Mouse (Mus musculus): ENCODE measurements around the gene Zmynd19.

Zmynd19 gene

GRCm38 (mm10) chr2:24949421-24950188 lies at the start of gene Zmynd19:
Gene Zmynd19 (plus strand): TSS chr2:24949792.
- DNase-seq = peak; percentile 99

DNA sequence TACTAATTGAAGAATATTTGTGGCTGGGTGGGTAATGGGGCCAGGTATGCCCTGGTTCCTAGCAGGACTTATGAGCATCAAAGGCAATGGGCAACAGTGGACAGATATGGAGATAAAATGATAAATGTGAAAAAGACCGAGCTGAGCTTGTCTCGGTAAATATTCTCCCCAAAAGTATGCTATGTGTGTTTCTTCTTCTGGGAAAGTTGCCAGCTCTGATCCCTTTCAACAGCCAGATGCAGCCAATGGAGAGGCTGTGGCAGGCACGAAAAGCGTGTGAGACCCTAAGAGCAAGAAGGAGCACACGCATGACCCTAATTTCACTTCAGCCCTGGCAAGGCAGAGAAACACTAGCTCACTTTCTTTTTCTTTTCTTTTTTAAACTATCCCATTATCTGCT lies 48.5 kb upstream of the Zmynd19 start:
- DNase-seq = no peak

- DNase-seq = no peak
Observed at GRCm38 (mm10) chr2:24902999-24903398, 46.6 kb upstream of the Zmynd19 start.

DNA sequence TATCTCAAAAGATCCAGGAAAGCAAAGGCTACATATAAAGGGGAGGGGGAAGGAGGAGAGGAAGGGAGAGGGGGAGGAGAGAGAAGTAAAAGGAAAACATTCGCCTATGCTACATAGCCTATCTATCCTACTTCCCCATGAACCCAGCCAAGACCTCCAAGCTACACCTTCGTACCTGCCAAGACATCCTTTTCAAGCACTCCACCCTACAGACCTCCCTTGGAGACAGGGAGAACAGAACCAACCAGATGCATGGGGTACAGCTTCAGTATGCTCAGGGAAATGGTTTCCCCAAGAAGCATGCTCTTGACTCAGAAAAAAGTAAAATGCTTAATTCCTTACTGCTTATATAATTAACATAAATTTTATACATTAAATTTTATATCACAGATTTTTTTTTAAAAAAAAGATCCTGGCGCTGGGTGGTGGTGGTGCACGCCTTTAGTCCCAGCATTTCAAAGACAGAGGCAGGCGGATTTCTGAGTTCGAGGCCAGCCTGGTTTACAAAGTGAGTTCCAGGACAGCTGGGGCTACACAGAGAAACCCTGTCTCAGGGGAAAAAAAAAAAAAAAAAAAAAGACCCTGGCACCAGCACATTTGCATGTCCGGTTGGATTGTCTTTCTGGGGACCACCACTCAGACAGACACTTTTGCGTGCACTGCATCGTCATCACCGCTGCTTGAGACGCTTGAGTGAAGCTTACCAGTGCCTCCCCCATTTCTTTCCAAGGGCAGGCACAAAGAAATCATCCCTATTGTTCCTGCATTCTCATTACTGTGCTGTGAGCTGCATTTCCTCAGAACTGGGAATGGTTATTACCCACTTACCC lies 44.6 kb upstream of the Zmynd19 start:
- no peak for DNase-seq

GRCm38 (mm10) chr2:24905653-24906155 lies 43.9 kb upstream of the Zmynd19 start:
- DNase-seq = no peak

GRCm38 (mm10) chr2:24910481-24910880 lies 39.1 kb upstream of the Zmynd19 start:
- no peak for DNase-seq

- DNase-seq = no peak
Observed at GRCm38 (mm10) chr2:24912189-24912588, 37.4 kb upstream of the Zmynd19 start.

GRCm38 (mm10) chr2:24912589-24912988 lies 37.0 kb upstream of the Zmynd19 start:
- DNase-seq = no peak

GRCm38 (mm10) chr2:24914762-24915161 lies 34.8 kb upstream of the Zmynd19 start:
- DNase-seq = no peak

GRCm38 (mm10) chr2:24918930-24919838 lies 30.4 kb upstream of the Zmynd19 start, which contains the start of gene Ehmt1:
Gene Ehmt1 (minus strand): TSS chr2:24919614.
- DNase-seq = peak; percentile 96

- no peak for DNase-seq
Observed at GRCm38 (mm10) chr2:24919839-24920175, 29.8 kb upstream of the Zmynd19 start.

- DNase-seq = no peak
Observed at GRCm38 (mm10) chr2:24923561-24923960, 26.0 kb upstream of the Zmynd19 start.

DNA sequence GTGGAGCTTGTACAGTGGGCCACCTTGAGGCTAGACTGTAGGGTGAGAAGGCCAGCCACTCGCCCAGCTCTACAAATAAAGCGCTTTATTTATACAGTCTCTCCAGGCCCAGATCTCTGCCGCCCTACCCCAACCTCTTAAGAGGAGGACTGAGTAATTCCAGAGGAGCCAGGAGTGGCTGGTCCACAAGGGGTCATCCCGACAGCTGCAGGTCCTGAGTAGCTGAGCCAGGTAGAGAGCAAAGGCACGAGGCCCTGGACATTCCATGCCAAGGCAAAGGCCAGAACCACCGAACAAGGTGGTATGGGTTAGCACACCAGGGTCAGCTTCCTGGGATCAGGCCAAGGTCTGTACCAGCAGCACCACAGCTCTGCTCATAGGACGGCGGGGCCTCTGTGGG lies 24.3 kb upstream of the Zmynd19 start:
- no peak for DNase-seq

DNA sequence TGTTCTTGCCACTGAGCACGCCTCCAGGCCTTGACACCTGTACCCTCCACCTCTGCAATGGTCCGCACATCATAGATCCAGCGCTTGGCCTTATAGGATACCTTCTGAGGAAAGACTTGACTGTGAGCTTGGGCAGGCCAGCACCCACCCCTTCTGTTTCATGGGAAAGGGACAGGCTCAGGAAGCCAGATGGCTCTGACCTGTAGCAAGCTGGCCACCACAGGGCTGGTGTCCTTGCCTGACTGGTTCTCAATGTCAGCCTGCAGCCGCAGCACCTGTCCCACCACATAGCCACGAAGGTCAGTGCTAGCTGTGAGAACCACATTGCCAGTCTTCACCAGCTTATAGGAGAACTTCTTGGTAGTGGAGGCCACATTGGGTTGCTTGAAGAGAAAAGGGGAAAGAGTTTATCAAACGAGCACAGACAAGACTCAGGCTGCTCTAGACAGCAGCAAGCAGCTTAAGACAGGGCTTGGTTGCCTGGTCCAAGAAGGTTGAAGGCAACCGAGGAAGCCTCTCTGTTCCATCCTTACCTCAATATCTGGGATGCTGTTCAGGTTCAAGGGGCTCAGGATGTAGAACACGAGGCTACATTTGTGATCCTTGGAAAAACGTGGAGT lies 23.1 kb upstream of the Zmynd19 start:
- DNase-seq = no peak

DNA sequence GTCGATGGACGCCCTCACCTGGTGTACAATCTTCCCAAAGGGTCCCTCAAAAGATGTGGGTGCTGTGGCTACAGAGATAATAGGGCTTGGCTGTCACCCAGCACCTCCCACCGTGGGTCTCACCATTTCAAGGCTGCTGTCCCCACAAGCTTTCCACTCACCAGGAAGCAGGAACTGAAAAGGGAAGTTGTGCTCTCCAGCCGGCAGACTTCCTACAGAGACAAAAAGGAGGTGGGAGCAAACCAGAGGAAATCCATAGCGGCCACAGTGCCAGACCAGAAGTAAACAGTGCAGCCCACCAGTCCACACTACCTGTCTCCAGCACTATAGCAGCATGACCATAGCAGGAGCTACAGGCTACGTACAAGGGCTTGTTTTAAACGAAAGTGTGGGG lies 22.6 kb upstream of the Zmynd19 start:
- no peak for DNase-seq

DNA sequence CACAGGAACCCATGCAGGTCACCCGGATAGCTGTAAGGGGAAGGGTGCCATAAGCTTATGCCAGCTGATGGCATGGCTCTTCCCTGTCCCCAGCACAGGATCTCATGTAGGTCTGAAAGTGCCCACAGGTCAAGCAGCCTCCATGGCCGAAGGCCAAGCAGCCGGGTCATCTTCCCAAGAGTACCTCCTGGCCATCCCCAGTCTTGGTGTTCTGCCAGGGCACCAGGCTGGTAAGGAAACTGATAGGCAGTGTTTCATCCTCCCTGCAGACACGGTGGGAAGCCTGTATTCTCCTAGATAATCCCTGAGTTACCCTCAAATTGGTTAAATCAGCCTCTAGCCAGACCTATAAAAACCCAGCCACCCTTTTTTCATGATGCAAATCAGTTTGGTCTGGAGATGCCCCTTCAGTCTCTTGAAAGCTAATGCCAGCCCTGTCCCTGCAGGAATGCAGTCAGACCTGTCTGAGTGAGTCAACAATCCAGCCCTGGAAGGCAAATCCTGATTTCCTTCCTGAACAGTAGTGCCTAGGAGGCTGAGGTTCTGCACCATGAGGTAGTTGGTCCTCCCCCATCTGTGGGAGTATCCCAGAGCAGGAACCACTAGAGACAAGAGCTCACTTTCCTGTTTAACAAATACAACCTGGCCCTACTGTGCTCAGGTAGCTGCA lies 21.6 kb upstream of the Zmynd19 start:
- peak; percentile 39 for DNase-seq

- DNase-seq = no peak
Observed at GRCm38 (mm10) chr2:24929119-24929518, 20.5 kb upstream of the Zmynd19 start.

- no peak for DNase-seq
Observed at GRCm38 (mm10) chr2:24929593-24929992, 20.0 kb upstream of the Zmynd19 start.

- DNase-seq = peak; percentile 49
Observed at GRCm38 (mm10) chr2:24934441-24934963, 15.1 kb upstream of the Zmynd19 start.

DNA sequence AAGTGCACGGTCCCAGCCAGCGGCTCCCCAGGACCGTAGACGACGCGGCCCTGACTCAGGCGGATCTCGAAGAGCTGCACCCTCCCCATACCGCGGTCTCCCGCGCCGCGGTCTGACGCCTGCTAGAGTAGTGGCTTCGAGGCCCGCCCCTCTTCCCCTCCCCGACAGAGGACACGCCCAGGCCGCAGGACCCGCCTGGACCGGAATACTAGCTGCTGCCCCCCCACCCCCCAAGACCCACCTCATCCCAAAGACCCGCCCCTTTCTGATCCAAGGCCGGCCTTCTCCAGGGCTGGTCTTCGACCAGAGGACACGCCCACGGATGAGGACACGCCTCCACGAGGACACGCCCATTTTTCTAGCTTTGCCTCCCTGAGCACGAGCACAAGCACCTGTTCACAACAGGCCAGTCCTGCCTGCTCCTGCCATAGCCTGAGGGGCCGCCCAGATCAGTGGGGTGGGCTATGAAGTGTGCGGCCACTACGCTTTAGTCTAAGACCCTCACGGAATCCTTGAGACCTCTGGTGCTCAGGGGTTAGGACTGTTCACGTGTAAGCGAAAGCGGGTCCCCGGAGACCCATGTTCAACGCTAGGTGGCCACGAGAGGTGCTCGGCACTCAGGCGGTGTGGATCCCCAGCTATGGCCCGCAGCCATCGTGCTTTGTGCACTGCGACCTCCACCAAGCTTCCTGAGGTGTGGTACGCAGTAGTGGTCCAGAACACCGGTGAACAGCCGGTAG lies 14.4 kb upstream of the Zmynd19 start, which contains the start of gene Arrdc1:
Gene Arrdc1 (minus strand): TSS at position 196 of the 740 bp plus-strand sequence.
- peak; percentile 87 for DNase-seq

DNA sequence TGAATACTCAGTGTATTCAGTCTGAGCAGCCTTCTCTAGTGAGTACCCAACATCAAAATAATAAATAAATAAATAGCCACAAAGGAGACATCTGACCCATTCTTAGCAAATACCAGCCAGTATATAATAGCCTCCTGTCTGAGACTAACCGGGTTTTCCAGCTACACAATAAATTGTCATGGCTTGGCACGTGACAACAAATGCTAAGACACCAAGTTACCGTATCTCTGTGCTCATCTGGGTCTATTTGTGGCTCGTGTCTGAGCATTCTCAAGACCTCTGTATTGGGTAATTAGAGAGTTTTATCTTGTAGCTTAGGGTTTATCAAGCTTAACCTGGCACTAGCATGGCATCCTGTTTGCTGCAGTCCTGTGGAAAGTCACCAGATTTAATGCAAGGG lies 7.5 kb upstream of the Zmynd19 start:
- no peak for DNase-seq
